Mouse (Mus musculus) bone marrow, adult 2 months (tissue): Measurements from ENCODE around the gene Gm5483. TPM values are rescaled to one million over a fixed set of nuclear protein-coding genes. Genes with fewer than 3 reads are reported as not detected.
"Not testable (repeated sequence)": the region's sequence is repeated elsewhere in the genome, so short reads cannot be mapped to it uniquely, and the experiment has no call there.

Experiments
- H3K27ac ChIP-seq: fragments of 200-500 bp; 2 replicates; pipeline ENCODE4 v1.5.1; 2012; ENCODE audit warnings: low read depth, mild to moderate bottlenecking, control low read depth, inconsistent platforms, low read length; ENCODE audit not compliant: control insufficient read depth, poor library complexity, insufficient read depth
- H3K4me1 ChIP-seq: fragments of 200-500 bp; 2 replicates; pipeline ENCODE4 v1.6.1; 2011; ENCODE audit warnings: low read length; ENCODE audit not compliant: control insufficient read depth, insufficient read depth
- H3K4me3 ChIP-seq: fragments of 200-500 bp; replicated peaks from 2 replicates; pipeline ENCODE3; 2011; ENCODE audit warnings: mild to moderate bottlenecking, low read depth, low read length, control low read depth; ENCODE audit not compliant: control insufficient read depth
- CTCF ChIP-seq: fragments of 200-500 bp; IDR thresholded peaks from 2 replicates; pipeline ENCODE4 v1.5.1; 2011; ENCODE audit warnings: low read length, control low read depth; ENCODE audit not compliant: control insufficient read depth, insufficient read depth
- POLR2A ChIP-seq: fragments of 200-500 bp; IDR thresholded peaks from 2 replicates; pipeline ENCODE4 v1.6.1; 2011; ENCODE audit warnings: low read depth, mild to moderate bottlenecking, control low read depth, low read length, borderline replicate concordance; ENCODE audit not compliant: control insufficient read depth
- WGBS: fragments of 180-500 bp; shearing (Covaris S2); methylation state at CpG from one replicate; pipeline ENCODE4 v1.1.7; 2018; 5-methylcytosine and 5-hydroxymethylcytosine counted together
- polyA plus RNA-seq: library from polyadenylated mRNA; stranded (reverse); fragments of >200 nt; gene quantifications from 2 replicates; pipeline ENCODE4 v1.2.4, GENCODE M21; 2011; ENCODE audit warnings: low replicate concordance; ENCODE audit not compliant: missing spikeins, insufficient read depth, insufficient read length

Gene Gm5483
- polyA plus RNA-seq, 1 experiment: 55.2 TPM

DNA sequence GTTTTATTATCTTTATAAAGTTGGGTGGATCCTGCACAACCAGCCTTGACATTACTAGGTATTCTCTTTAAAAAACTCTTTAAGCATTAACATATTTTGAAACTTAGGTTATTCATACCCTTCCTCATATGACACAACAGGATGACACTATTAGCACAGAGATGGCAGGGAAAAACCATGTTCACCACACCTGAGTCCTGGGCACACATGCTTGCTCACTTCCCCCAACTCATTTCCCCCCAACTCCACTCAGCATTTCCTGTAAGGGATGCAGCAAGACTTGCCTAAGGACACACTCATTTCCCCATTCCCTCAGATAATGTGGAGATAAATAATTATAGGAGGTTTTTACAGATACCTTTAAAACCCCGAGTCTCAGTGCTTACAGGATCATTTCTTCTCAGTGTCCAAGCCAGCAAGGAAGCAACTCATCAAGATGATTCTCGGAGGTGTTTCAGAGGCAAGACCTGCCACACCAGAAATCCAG lies 26.0 kb downstream of the Gm5483 start, which contains the start of gene Gm5416:
TSS of gene Gm5416 (plus strand) at position 437 of the 487 bp plus-strand sequence.
- WGBS: 58% methylated on average over 2 of the region's 2 CpGs
- TF ChIP-seq CTCF (no peak), POLR2A (no peak)
- no peak within 1 kb of the TSS for H3K27ac ChIP-seq
- no peak within 1 kb of the TSS for H3K4me3 ChIP-seq
- no peaks in the 10 kb centered on the region for H3K4me1 ChIP-seq

DNA sequence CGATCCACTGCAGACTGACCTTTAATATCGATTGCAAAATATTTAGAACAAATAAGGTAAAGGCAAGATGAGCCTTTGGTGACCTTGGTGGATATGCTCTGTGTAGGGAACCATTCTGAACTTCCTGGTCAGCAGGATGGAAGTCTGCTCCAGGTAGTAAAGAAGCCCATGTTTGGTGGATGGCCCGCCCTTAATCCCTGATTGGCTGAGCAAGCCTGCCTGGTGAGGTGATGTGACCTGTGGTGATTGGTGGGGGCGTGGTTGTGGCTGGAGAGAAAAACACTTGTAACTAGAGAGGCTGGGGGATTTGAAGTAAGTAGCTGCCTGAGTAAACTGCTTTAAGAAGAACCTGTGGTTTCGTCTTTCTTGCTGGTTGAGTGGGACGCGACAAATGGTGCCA lies 37.2 kb downstream of the Gm5483 start, which contains the start of gene 2010005H15Rik:
TSS of gene 2010005H15Rik (plus strand) at position 301 of the 400 bp plus-strand sequence.
- not testable (repeated sequence) for H3K4me1 ChIP-seq, H3K4me3 ChIP-seq, H3K27ac ChIP-seq
- WGBS: 85% methylated on average over 7 of the region's 7 CpGs

Other genes with a start within 250 kb of the Gm5483 start
- gene Parp9, start 245.7 kb upstream of the Gm5483 start, polyA plus RNA-seq: 18.7 and 19.6 TPM in 2 replicates
- gene Dtx3l, start 245.1 kb upstream of the Gm5483 start, polyA plus RNA-seq: 5.5 and 9.2 TPM in 2 replicates
- 26.7 and 48.3 TPM in 2 replicates for gene Kpna1, start 205.5 kb upstream of the Gm5483 start, polyA plus RNA-seq
- 4.7 and 7.3 TPM in 2 replicates for gene Wdr5b, start 143.0 kb upstream of the Gm5483 start, polyA plus RNA-seq
- gene Fam162a, start 112.6 kb upstream of the Gm5483 start, polyA plus RNA-seq: 30.9 and 65.6 TPM in 2 replicates
- 18.8 and 52.8 TPM in 2 replicates for gene Ccdc58, start 112.5 kb upstream of the Gm5483 start, polyA plus RNA-seq
- gene Csta1, start 53.0 kb upstream of the Gm5483 start, polyA plus RNA-seq: not detected in 2 replicates
- gene Stfa2l1, start 27.4 kb upstream of the Gm5483 start, polyA plus RNA-seq: 27.1 and 73.8 TPM in 2 replicates
- gene Gm5416, start 26.2 kb downstream of the Gm5483 start, polyA plus RNA-seq: not detected in 2 replicates
- 3.3 TPM in 1 of 2 replicates, not detected in the other for gene 2010005H15Rik, start 37.3 kb downstream of the Gm5483 start, polyA plus RNA-seq
- 5.8 and 10.9 TPM in 2 replicates for gene Stfa1, start 92.7 kb downstream of the Gm5483 start, polyA plus RNA-seq
- not detected in 2 replicates for gene BC117090, start 150.1 kb downstream of the Gm5483 start, polyA plus RNA-seq
- 9.4 TPM in 1 of 2 replicates, not detected in the other for gene BC100530, start 183.5 kb downstream of the Gm5483 start, polyA plus RNA-seq
- gene Stfa2, start 224.2 kb downstream of the Gm5483 start, polyA plus RNA-seq: 3.3 TPM in 1 of 2 replicates, not detected in the other